Mouse (Mus musculus) midbrain, postnatal 0 days (tissue): ENCODE measurements around the gene Gpr137. TPM values are rescaled to one million over a fixed set of nuclear protein-coding genes. Genes with fewer than 3 reads are reported as not detected.

ENCODE experiments used
- ATAC-seq: fragments of 200-750 bp; cut with Nextera tagmentation; 2 replicates; pipeline ENCODE4 v1.8.0; 2017; ENCODE audit warnings: moderate number of reproducible peaks, mild to moderate bottlenecking, moderate TSS enrichment, moderate library complexity; ENCODE audit not compliant: low FRiP score
- DNase-seq: peaks from one replicate; pipeline ENCODE4 v3.0.0-alpha.2; 2015; ENCODE audit warnings: low spot score
- H3K27ac ChIP-seq: fragments of 300-500 bp; sonication (generic); 2 replicates; pipeline ENCODE4 v1.5.1; 2014; ENCODE audit warnings: low read depth, mild to moderate bottlenecking, low read length, mixed read lengths
- H3K27me3 ChIP-seq: fragments of 300-500 bp; sonication (generic); 2 replicates; pipeline ENCODE4 v1.6.1; 2014; ENCODE audit warnings: low read length, control low read depth, mixed read lengths; ENCODE audit not compliant: insufficient read depth
- H3K36me3 ChIP-seq: fragments of 300-500 bp; sonication (generic); 2 replicates; pipeline ENCODE4 v1.6.1; 2014; ENCODE audit warnings: low read length, control low read depth, mixed read lengths; ENCODE audit not compliant: insufficient read depth
- H3K4me1 ChIP-seq: fragments of 300-500 bp; sonication (generic); 2 replicates; pipeline ENCODE4 v1.6.1; 2014; ENCODE audit warnings: mild to moderate bottlenecking, control low read depth, antibody characterized with exemption, low read length, mixed read lengths; ENCODE audit not compliant: insufficient read depth
- H3K4me2 ChIP-seq: fragments of 300-500 bp; sonication (generic); 2 replicates; pipeline ENCODE4 v1.6.1; 2014; ENCODE audit warnings: low read depth, mild to moderate bottlenecking, low read length, mixed read lengths; ENCODE audit not compliant: poor library complexity, severe bottlenecking
- H3K4me3 ChIP-seq: fragments of 300-500 bp; sonication (generic); 2 replicates; pipeline ENCODE4 v1.5.1; 2014; ENCODE audit warnings: low read depth, mild to moderate bottlenecking, low read length, moderate library complexity
- H3K9ac ChIP-seq: fragments of 300-500 bp; sonication (generic); replicated peaks from 2 replicates; pipeline ENCODE4 v1.6.1; 2014; ENCODE audit warnings: mild to moderate bottlenecking, low read length, moderate library complexity, mixed read lengths; ENCODE audit not compliant: poor library complexity, severe bottlenecking
- H3K9me3 ChIP-seq: fragments of 300-500 bp; sonication (generic); 2 replicates; pipeline ENCODE4 v1.6.1; 2016; ENCODE audit warnings: low read length, control low read depth
- CTCF ChIP-seq: IDR thresholded peaks from 2 replicates; pipeline ENCODE4 v1.5.1; 2016; ENCODE audit warnings: antibody characterized with exemption, mild to moderate bottlenecking
- WGBS: fragments of 180-500 bp; shearing (Covaris S2); extraction: QIAGEN DNeasy Blood & Tissue Kit; methylation state at CpG from one replicate; pipeline ENCODE4 v1.1.7; 2014; 5-methylcytosine and 5-hydroxymethylcytosine counted together
- polyA plus RNA-seq: library from polyadenylated mRNA; unstranded; fragments of >200 nt; fragmentation: Nextera tagmentation; extraction: Ambion mirVana; gene quantifications from 2 replicates; pipeline ENCODE4 v1.2.1, GENCODE M21; 2015
- total RNA-seq: library from RNA; depleted of rRNA; stranded (reverse); fragments of >200 nt; gene quantifications from 2 replicates; pipeline ENCODE4 v1.2.3, GENCODE M21; 2014

The Gpr137 gene
- total and polyA plus RNA-seq, 2 experiments from 2014 or later = 78.8 to 101 TPM

DNA sequence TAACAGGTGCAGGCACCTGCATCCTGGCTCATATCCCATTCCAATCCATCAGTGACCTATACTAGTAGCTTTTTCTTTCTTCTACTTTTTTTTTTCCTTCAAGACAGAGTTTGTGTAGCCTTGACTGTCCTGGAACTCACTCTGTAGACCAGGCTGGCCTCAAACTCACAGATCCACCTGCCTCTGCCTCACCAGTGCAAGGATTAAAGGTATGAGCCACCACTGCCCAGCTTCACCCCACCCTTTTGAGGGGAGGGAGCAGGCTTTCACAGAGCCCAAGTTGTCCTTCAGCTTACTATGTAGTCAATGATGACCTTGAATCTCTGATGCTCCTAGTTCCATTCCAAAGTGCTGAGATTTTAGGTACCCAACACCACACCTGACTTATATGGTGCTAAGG is 22.8 kb downstream of the Gpr137 start:
- Histone ChIP-seq H3K27ac (no peak overlapping the region), H3K9ac (0 out of 2 replicates have a peak overlapping the region, but pooled peaks have one; percentile 29), H3K4me2 (no peak overlapping the region), H3K27me3 (peaks cover 13% of the 10 kb centered on the region), H3K4me1 (peaks cover 16% of the 10 kb centered on the region), H3K9me3 (no peaks in the 10 kb centered on the region), H3K36me3 (no peaks in the 10 kb centered on the region), H3K4me3 (no peak overlapping the region)
- ATAC-seq (no peak), DNase-seq (no peak)
- no peak for TF ChIP-seq CTCF

DNA sequence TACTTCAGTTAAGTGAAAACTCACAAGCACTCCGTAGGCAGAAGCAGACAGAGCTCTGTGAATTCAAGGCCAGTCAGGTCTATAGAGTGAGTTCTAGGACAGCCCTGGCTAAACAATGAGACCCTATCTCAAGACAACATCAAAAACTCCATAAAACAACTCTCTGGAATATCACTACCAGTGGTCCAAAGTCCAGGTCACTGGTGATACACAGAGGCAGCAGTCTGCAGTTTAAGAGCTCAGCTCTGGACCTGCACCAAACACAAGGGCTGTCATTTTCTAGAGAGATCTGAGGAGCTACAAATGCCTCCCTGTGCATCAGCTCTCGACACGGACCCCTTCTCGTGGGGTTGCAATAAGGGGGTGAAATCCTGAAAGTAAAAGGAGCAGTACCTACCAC is 24.0 kb downstream of the Gpr137 start:
- Histone ChIP-seq H3K9ac (no peak overlapping the region), H3K27me3 (peaks cover 4% of the 10 kb centered on the region), H3K27ac (no peak overlapping the region), H3K4me2 (no peak overlapping the region), H3K4me1 (peaks cover 16% of the 10 kb centered on the region), H3K9me3 (no peaks in the 10 kb centered on the region), H3K4me3 (no peak overlapping the region), H3K36me3 (peaks cover 8% of the 10 kb centered on the region; the same call in 1 of the 2 replicates)
- no peak for TF ChIP-seq CTCF
- ATAC-seq (no peak), DNase-seq (no peak)
- WGBS = 93% methylated on average over 4 of the region's 4 CpGs

DNA sequence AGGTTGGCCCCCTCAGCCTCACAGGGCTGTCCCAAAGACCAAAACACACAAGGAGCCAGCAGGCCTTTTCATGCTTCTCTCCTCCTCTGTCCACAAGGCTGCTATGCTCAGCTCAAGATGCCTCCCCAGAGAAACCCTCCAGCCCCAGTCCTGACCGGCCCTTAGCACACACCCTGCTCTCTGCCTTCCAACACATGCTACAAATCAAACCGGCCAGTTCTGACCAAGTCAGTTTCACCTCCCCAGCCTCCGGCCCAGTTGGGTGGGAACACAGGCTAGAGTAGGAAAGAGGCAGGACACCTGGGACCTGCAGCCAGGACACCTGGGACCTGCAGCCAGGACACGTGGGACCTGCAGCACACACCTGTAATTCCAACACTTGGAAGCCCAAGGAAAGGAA is 25.8 kb downstream of the Gpr137 start:
- no peak for ATAC-seq
- DNase-seq = no peak
- Histone ChIP-seq H3K27me3 (no peaks in the 10 kb centered on the region), H3K4me3 (no peak overlapping the region), H3K9ac (no peak overlapping the region), H3K4me2 (no peak overlapping the region), H3K9me3 (no peaks in the 10 kb centered on the region), H3K27ac (no peak overlapping the region), H3K36me3 (peaks cover 26% of the 10 kb centered on the region), H3K4me1 (peaks cover 11% of the 10 kb centered on the region)
- 82% methylated on average over 4 of the region's 4 CpGs for WGBS
- TF ChIP-seq CTCF = no peak

DNA sequence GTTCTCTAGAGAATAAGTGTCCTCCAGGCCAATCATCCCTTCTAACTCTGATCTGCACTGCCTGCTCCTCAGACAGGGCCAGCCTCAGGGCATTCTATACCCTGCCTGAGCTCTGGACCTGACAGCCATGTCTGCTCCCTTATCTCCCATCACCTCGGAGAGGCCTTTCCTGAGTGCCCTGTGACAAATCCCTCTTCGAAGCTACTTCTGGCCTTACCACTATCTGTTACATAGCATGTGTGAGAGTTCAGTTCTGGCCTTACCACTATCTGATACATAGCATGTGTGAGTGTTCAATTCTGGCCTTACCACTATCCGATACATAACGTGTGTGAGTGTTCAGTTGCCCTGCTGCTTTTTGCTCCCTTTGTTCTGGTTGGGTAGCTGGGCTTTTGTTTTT is 27.0 kb downstream of the Gpr137 start:
- Histone ChIP-seq H3K9ac (no peak overlapping the region), H3K27ac (no peak overlapping the region), H3K27me3 (no peaks in the 10 kb centered on the region), H3K4me1 (peaks cover 4% of the 10 kb centered on the region), H3K4me2 (no peak overlapping the region), H3K36me3 (peaks cover 31% of the 10 kb centered on the region), H3K9me3 (no peaks in the 10 kb centered on the region), H3K4me3 (no peak overlapping the region)
- TF ChIP-seq CTCF = no peak
- WGBS = 88% methylated on average over 4 of the region's 4 CpGs
- DNase-seq = no peak
- ATAC-seq = no peak

DNA sequence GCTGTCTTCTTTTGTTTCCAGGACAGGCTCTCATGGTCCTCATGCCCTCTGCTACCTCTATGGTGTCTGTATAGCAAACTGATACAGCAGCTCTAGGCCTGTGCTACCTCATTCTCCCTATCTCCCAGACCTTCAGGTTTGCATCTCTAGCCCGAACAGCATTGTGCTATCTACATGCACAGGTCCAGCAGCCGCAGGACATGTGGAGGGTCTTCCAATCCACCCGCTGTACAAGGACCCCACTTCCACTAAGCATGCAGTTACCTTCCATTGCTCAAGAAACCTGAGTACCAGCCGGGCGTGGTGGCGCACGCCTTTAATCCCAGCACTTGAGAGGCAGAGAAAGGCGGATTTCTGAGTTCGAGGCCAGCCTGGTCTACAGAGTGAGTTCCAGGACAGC is 27.7 kb downstream of the Gpr137 start:
- H3K4me2 ChIP-seq = no peak overlapping the region
- TF ChIP-seq CTCF = no peak
- H3K27ac ChIP-seq = no peak overlapping the region
- no peak for DNase-seq
- H3K9ac ChIP-seq = no peak overlapping the region
- H3K4me1 ChIP-seq = no peaks in the 10 kb centered on the region
- no peaks in the 10 kb centered on the region for H3K9me3 ChIP-seq
- peaks cover 31% of the 10 kb centered on the region for H3K36me3 ChIP-seq
- H3K27me3 ChIP-seq = no peaks in the 10 kb centered on the region
- ATAC-seq = no peak
- 96% methylated on average over 9 of the region's 9 CpGs for WGBS
- H3K4me3 ChIP-seq = no peak overlapping the region

DNA sequence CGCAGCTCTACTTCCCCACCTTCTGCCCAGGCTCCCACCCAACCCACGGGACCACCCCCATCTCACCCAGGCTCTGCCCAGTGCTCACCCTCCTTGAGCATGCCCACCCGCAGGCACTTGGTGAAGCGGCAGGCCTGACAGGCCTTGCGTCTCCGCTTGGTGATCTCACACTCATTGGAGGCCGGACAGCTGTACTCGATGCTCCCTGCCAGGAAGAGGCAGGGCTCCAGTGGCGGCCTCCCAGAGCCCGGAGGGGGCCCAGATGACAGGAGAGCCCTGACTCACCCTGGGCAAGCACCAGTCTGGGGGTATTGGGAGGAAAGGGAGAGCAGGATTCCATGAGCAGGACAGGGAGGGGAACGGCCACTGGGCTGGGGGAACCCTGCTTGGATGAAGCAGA is 28.3 kb downstream of the Gpr137 start:
- ATAC-seq (no peak), DNase-seq (no peak)
- Histone ChIP-seq H3K4me1 (no peaks in the 10 kb centered on the region), H3K4me3 (no peak overlapping the region), H3K36me3 (peaks cover 31% of the 10 kb centered on the region), H3K4me2 (no peak overlapping the region), H3K9me3 (no peaks in the 10 kb centered on the region), H3K9ac (no peak overlapping the region), H3K27ac (no peak overlapping the region), H3K27me3 (no peaks in the 10 kb centered on the region)
- 85% methylated on average over 11 of the region's 11 CpGs for WGBS
- no peak for TF ChIP-seq CTCF
